Mouse (Mus musculus): ENCODE measurements around the gene Olfr1415.

GRCm38 (mm10) chr1:92458416-92458815, 37.5 kb downstream of the Olfr1415 start:
- TF ChIP-seq CTCF (IDR thresholded peaks at IDR 0.05; ENCODE audit: borderline replicate concordance, extremely low read depth, insufficient read depth, insufficient read length), result no peak
- no peak for TF ChIP-seq POLR2A (IDR thresholded peaks at IDR 0.05; ENCODE audit: borderline replicate concordance, extremely low read depth, insufficient read depth, insufficient read length, poor library complexity, severe bottlenecking)

All from brain, embryonic 14.5 days (tissue).